Mouse (Mus musculus) spleen, adult 2 months (tissue): ENCODE data around the gene Hist1h3f.

Experiments
- CTCF ChIP-seq: fragments of 200-500 bp; IDR thresholded peaks from 2 replicates; pipeline ENCODE4 v1.5.1; 2011; ENCODE audit warnings: mild to moderate bottlenecking, inconsistent platforms; ENCODE audit not compliant: insufficient read depth, insufficient read length, insufficient replicate concordance; ENCODE audit errors: extremely low read depth
- POLR2A ChIP-seq: fragments of 200-500 bp; IDR thresholded peaks from 2 replicates; pipeline ENCODE4 v1.6.1; 2011; ENCODE audit warnings: low read depth, low read length, inconsistent platforms

DNA sequence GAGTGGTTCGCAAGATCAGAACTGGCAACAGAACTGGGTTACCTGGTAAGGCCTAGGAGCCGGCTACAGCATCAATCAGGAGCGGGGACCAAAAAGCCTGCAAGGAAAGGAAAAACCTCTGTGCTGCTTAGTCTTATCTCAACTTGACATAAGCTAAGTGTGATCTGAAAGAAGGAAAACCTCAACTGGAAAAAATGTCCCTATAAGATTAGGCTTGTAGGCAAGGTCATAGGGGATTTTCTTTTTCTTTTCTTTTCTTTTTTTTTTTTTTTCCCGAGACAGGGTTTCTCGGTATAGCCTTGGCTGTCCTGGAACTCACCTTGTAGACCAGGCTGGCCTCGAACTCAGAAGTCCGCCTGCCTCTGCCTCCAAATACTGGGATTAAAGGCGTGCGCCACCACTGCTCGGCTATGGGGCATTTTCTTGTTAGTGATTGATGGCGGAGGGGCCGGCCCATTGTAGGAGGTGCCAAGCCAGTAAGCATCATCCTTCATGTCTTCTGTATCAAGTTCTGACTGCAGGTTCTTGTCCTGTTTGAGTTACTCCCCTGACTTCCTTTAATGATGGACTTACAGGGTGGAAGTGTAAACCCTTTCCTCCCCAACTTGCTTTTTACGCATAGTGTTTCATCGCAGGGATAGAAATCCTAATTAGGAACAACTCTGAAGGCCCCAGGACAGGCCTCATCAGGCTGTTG is 36.9 kb upstream of the Hist1h3f start:
- no peak for TF ChIP-seq CTCF
- no peak for TF ChIP-seq POLR2A
